Mouse (Mus musculus): ENCODE data around the gene Tgfbr3l.

DNA sequence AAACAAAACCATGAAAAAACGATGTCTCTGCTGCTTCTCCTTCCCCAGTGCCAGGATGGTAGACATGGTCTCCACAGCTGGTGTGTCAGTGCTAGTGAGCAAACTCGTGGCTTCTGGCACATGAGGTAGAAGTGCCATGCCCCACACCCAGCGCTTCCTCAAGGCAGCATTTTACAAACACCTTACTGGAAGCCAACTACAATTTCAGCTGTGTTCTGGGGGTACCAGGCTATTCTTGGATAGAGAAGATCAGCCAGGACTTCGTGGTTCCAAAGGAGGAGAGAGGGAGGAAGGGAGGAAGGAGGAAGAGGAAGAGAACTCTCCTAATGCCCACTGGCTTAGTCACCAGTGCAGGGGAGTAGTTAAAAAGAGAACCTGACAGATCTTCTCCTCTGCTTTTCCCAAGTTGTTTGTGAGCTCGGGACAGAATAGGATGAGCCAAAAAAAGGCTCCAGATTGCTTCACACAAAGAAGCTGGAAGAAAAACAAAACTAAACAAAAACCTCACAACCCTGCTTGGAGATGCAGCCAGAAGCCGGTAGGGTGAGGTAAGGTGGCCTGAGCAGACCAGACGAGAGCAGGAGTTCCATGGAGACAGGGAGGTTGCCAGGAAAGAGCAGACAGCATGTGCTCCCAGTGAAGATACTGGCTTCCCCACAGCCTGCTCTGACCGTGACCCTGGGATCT, 15.2 kb downstream of the Tgfbr3l start:
- no peak for TF ChIP-seq POLR2A (IDR thresholded peaks at IDR 0.05; ENCODE audit: low read depth, low read length)
- TF ChIP-seq CTCF (conservative IDR thresholded peaks at IDR 0.05; ENCODE audit: insufficient read depth, insufficient read length, low read depth, low read length): no peak
